Comparison of ENCODE assay signal across 8 mouse cellular contexts in genomic region chr2:166564455-166564854, GRCm38 (mm10).
DNase-seq lines count a peak whose midpoint lies in the region; ATAC-seq and TF ChIP-seq lines count a peak whose summit lies in the region.

No protein-coding gene starts in this region.

- ATAC-seq in granulocyte monocyte progenitor cell, adult 5-6 weeks (replicated peaks; ENCODE audit: poor library complexity, severe bottlenecking), result peak; percentile 72
- ATAC-seq in kidney, embryonic 14.5 days (ENCODE audit: low FRiP score, low TSS enrichment), result 0 out of 2 replicates have a peak, but pooled peaks have one; percentile 64
- ATAC-seq in neural tube, embryonic 13.5 days (ENCODE audit: low read depth), result peak; percentile 71

- TF ChIP-seq EP300 in MEL (IDR thresholded peaks at IDR 0.05; ENCODE audit: low read depth in 1 of 2, low read length in 2 of 2), result no peak

- 6% methylated on average over 11 of the region's 11 CpGs for WGBS in kidney, embryonic 14.5 days
- 4% methylated on average over 11 of the region's 11 CpGs for WGBS in lung, adult 2 months
- WGBS in neural tube, embryonic 13.5 days, result 7% methylated on average over 11 of the region's 11 CpGs

- H3K36me3 ChIP-seq in MEL (ENCODE audit: control insufficient read depth in 1 of 2, insufficient read depth in 2 of 2, low read length in 2 of 2), result no peaks in the 10 kb centered on the region
- H3K36me3 ChIP-seq in kidney, embryonic 14.5 days (ENCODE audit: control insufficient read depth, insufficient read depth, low read length), result peaks cover 4% of the 10 kb centered on the region; the same call in 1 of the 2 replicates
- H3K36me3 ChIP-seq in neural tube, embryonic 13.5 days, result peaks cover 33% of the 10 kb centered on the region

- H3K9me3 ChIP-seq in MEL (replicated peaks; ENCODE audit: insufficient read depth, low read length), result no peaks in the 10 kb centered on the region
- H3K9me3 ChIP-seq in kidney, embryonic 14.5 days (ENCODE audit: control insufficient read depth, low read length), result no peaks in the 10 kb centered on the region
- no peaks in the 10 kb centered on the region for H3K9me3 ChIP-seq in neural tube, embryonic 13.5 days

- H3K4me3 ChIP-seq in MEL (ENCODE audit: control insufficient read depth in 1 of 2, insufficient read depth in 1 of 2, low read depth in 2 of 2, low read length in 2 of 2), result no peak overlapping the region
- H3K4me3 ChIP-seq in kidney, embryonic 14.5 days (ENCODE audit: low read length), result no peak overlapping the region
- H3K4me3 ChIP-seq in lung, adult 2 months (replicated peaks; ENCODE audit: extremely low read depth, low read depth, low read length), result no peak overlapping the region
- H3K4me3 ChIP-seq in neural tube, embryonic 13.5 days, result no peak overlapping the region

- H3K9ac ChIP-seq in MEL (ENCODE audit: control insufficient read depth, low read depth, low read length, poor library complexity, severe bottlenecking), result no peak overlapping the region
- no peak overlapping the region for H3K9ac ChIP-seq in kidney, embryonic 14.5 days (ENCODE audit: low read depth, low read length)
- H3K9ac ChIP-seq in neural tube, embryonic 13.5 days, result no peak overlapping the region

- H3K79me2 ChIP-seq in MEL (ENCODE audit: control insufficient read depth, insufficient read depth, low read length, poor library complexity), result no peaks in the 10 kb centered on the region

- peak; percentile 84 for TF ChIP-seq RAD21 in MEL (IDR thresholded peaks at IDR 0.05; ENCODE audit: low read depth, low read length)

- no peak overlapping the region; the same call in 1 of the 2 replicates for H3K4me2 ChIP-seq in kidney, embryonic 14.5 days (replicated peaks; ENCODE audit: low read depth, low read length)
- no peak overlapping the region for H3K4me2 ChIP-seq in neural tube, embryonic 13.5 days

- H3K27me3 ChIP-seq in MEL (ENCODE audit: control insufficient read depth in 1 of 2, insufficient read depth in 2 of 2, low read length in 2 of 2), result no peaks in the 10 kb centered on the region
- no peaks in the 10 kb centered on the region for H3K27me3 ChIP-seq in kidney, embryonic 14.5 days (ENCODE audit: control insufficient read depth, insufficient read depth, low read length)
- peaks cover 21% of the 10 kb centered on the region for H3K27me3 ChIP-seq in neural tube, embryonic 13.5 days

- H3K4me1 ChIP-seq in MEL (ENCODE audit: control insufficient read depth in 1 of 2, insufficient read depth in 2 of 2, low read length in 2 of 2), result no peaks in the 10 kb centered on the region
- H3K4me1 ChIP-seq in kidney, embryonic 14.5 days (ENCODE audit: control insufficient read depth, insufficient read depth, low read length), result peaks cover 3% of the 10 kb centered on the region; the same call in 1 of the 2 replicates
- no peaks in the 10 kb centered on the region for H3K4me1 ChIP-seq in lung, adult 2 months (ENCODE audit: control insufficient read depth, insufficient read depth, low read length)
- H3K4me1 ChIP-seq in neural tube, embryonic 13.5 days (replicated peaks), result peaks cover 8% of the 10 kb centered on the region

- TF ChIP-seq POLR2A in MEL (IDR thresholded peaks at IDR 0.05; ENCODE audit: control insufficient read depth in 1 of 2, insufficient read depth in 1 of 2, low read depth in 1 of 2, low read length in 2 of 2, poor library complexity in 1 of 2), result no peak
- TF ChIP-seq POLR2A in lung, adult 2 months (IDR thresholded peaks at IDR 0.05; ENCODE audit: borderline replicate concordance, extremely low read depth, low read depth, low read length), result no peak

- DNase-seq in 3T3-L1 (ENCODE audit: low read depth, low spot score), result peak; percentile 65
- peak; percentile 69 for DNase-seq in MEL (ENCODE audit: low read depth, low spot score)
- DNase-seq in embryo, embryonic 10 days (ENCODE audit: low spot score), result peak; percentile 89
- peak; percentile 59 for DNase-seq in lung, adult 2 months
- peak; percentile 30 for DNase-seq in testis, postnatal 14 days (ENCODE audit: low spot score)

- peak; percentile 88 to 97 (median 90) for TF ChIP-seq CTCF in MEL (IDR thresholded peaks at IDR 0.05 in 2 of 3, conservative IDR thresholded peaks at IDR 0.05 in 1 of 3; ENCODE audit: control insufficient read depth in 1 of 3, insufficient read depth in 1 of 3, low read depth in 2 of 3, low read length in 3 of 3, poor library complexity in 1 of 3, severe bottlenecking in 1 of 3)
- peak; percentile 91 for TF ChIP-seq CTCF in lung, adult 2 months (IDR thresholded peaks at IDR 0.05; ENCODE audit: insufficient read depth, low read length)

- H3K27ac ChIP-seq in MEL (ENCODE audit: control insufficient read depth, low read depth, low read length), result no peak overlapping the region
- no peak overlapping the region for H3K27ac ChIP-seq in kidney, embryonic 14.5 days (ENCODE audit: low read depth, low read length)
- H3K27ac ChIP-seq in neural tube, embryonic 13.5 days (replicated peaks), result no peak overlapping the region

TF ChIP-seq in MEL, 35 proteins besides CTCF, POLR2A, EP300 and RAD21:
- TF ChIP-seq ZNF384 (IDR thresholded peaks at IDR 0.05; ENCODE audit: low read depth, low read length), result no peak
- TF ChIP-seq SMC3 (IDR thresholded peaks at IDR 0.05; ENCODE audit: low read depth, low read length), result peak; percentile 75
- peak; percentile 7; the same call in 1 of the 2 replicates for TF ChIP-seq SIN3A (IDR thresholded peaks at IDR 0.05; ENCODE audit: low read length)
- no peak for TF ChIP-seq CHD1 (IDR thresholded peaks at IDR 0.05; ENCODE audit: low read depth, low read length)
- TF ChIP-seq ZC3H11A (IDR thresholded peaks at IDR 0.05; ENCODE audit: low read depth, low read length), result peak; percentile 44

Comparison
In these comparisons a context has a peak if more than half of its experiments do, and no peak if none do; other contexts are left out.
1. DNase-seq: peak in every context shown above with its lines; median percentile 89 in embryo, embryonic 10 days; 69 in MEL; 65 in 3T3-L1; 59 in lung, adult 2 months; 30 in testis, postnatal 14 days.